Mouse (Mus musculus) heart, embryonic 14.5 days (tissue): Measurements from ENCODE around the gene Bex6. TPM values are rescaled to one million over a fixed set of nuclear protein-coding genes. Genes with fewer than 3 reads are reported as not detected.

ENCODE experiments used
- ATAC-seq: fragments of 200-750 bp; cut with Nextera tagmentation; 2 replicates; pipeline ENCODE4 v1.8.0; 2017; ENCODE audit warnings: low read depth, moderate TSS enrichment; ENCODE audit not compliant: insufficient number of reproducible peaks, insufficient read depth, low FRiP score
- H3K27ac ChIP-seq, 2 experiments: fragments of 200-500 bp in 1 of 2; fragments of 300-500 bp in 1 of 2; sonication (generic) in 1 of 2; replicated peaks in 1 of 2; 2 replicates each; pipeline ENCODE4 v1.5.1; 2012 to 2014; ENCODE audit warnings: low read depth in 2 of 2, low read length in 2 of 2, control low read depth in 1 of 2, mild to moderate bottlenecking in 1 of 2, mixed read lengths in 1 of 2; ENCODE audit not compliant: control insufficient read depth in 1 of 2, insufficient read depth in 1 of 2
- H3K27me3 ChIP-seq: fragments of 300-500 bp; sonication (generic); 2 replicates; pipeline ENCODE4 v1.6.1; 2014; ENCODE audit warnings: mild to moderate bottlenecking, low read length, control low read depth; ENCODE audit not compliant: control insufficient read depth, insufficient read depth
- H3K36me3 ChIP-seq: fragments of 300-500 bp; sonication (generic); 2 replicates; pipeline ENCODE4 v1.6.1; 2014; ENCODE audit warnings: mild to moderate bottlenecking, control low read depth, low read length, mixed read lengths; ENCODE audit not compliant: control insufficient read depth, insufficient read depth
- H3K4me1 ChIP-seq, 2 experiments: fragments of 200-500 bp in 1 of 2; fragments of 300-500 bp in 1 of 2; sonication (generic) in 1 of 2; 2 replicates each; pipeline ENCODE4 v1.6.1; 2012 to 2014; ENCODE audit warnings: low read length in 2 of 2, control low read depth in 1 of 2, mixed read lengths in 1 of 2; ENCODE audit not compliant: control insufficient read depth in 2 of 2, insufficient read depth in 2 of 2
- H3K4me2 ChIP-seq: fragments of 300-500 bp; sonication (generic); 2 replicates; pipeline ENCODE4 v1.6.1; 2014; ENCODE audit warnings: mild to moderate bottlenecking, low read length
- H3K4me3 ChIP-seq, 2 experiments: fragments of 200-500 bp in 1 of 2; fragments of 300-500 bp in 1 of 2; sonication (generic) in 1 of 2; 2 replicates each; pipeline ENCODE4 v1.5.1; 2012 to 2014; ENCODE audit warnings: low read length in 2 of 2, mild to moderate bottlenecking in 2 of 2, control low read depth in 1 of 2, low read depth in 1 of 2, moderate library complexity in 1 of 2; ENCODE audit not compliant: control insufficient read depth in 1 of 2, insufficient read depth in 1 of 2
- H3K9ac ChIP-seq: fragments of 300-500 bp; sonication (generic); 2 replicates; pipeline ENCODE4 v1.6.1; 2014; ENCODE audit warnings: mild to moderate bottlenecking, low read length
- H3K9me3 ChIP-seq: fragments of 300-500 bp; sonication (generic); 2 replicates; pipeline ENCODE4 v1.6.1; 2016; ENCODE audit warnings: low read length, control low read depth; ENCODE audit not compliant: control insufficient read depth
- WGBS: fragments of 180-500 bp; shearing (Covaris S2); extraction: QIAGEN DNeasy Blood & Tissue Kit; methylation state at CpG from one replicate; pipeline ENCODE4 v1.1.7; 2014; 5-methylcytosine and 5-hydroxymethylcytosine counted together
- polyA plus RNA-seq: library from polyadenylated mRNA; unstranded; fragments of >200 nt; fragmentation: Nextera tagmentation; extraction: Ambion mirVana; gene quantifications from 2 replicates; pipeline ENCODE4 v1.2.1, GENCODE M21; 2014

Gene Bex6
- polyA plus RNA-seq, 1 experiment from 2014 or later: not detected

- H3K4me1 ChIP-seq: peaks cover 2 to 4% of the 10 kb centered on the region in 2 experiments; a peak in 1 of 4 replicates
- no peak for ATAC-seq
- H3K36me3 ChIP-seq: no peaks in the 10 kb centered on the region
- no peak overlapping the region for H3K27ac ChIP-seq
- no peaks in the 10 kb centered on the region for H3K27me3 ChIP-seq
- H3K4me2 ChIP-seq: no peak overlapping the region
- no peak overlapping the region for H3K9ac ChIP-seq
- H3K4me3 ChIP-seq: no peak overlapping the region
- WGBS: 84% methylated on average over 8 of the region's 8 CpGs
- H3K9me3 ChIP-seq: no peaks in the 10 kb centered on the region
Observed at GRCm38 (mm10) chr16:32174340-32175005, 5.2 kb upstream of the Bex6 start.

GRCm38 (mm10) chr16:32175029-32175428 lies 4.6 kb upstream of the Bex6 start:
- peaks cover 2 to 4% of the 10 kb centered on the region in 2 experiments; a peak in 1 of 4 replicates for H3K4me1 ChIP-seq
- no peak overlapping the region for H3K4me3 ChIP-seq
- H3K9me3 ChIP-seq: no peaks in the 10 kb centered on the region
- ATAC-seq: no peak
- no peak overlapping the region for H3K9ac ChIP-seq
- H3K4me2 ChIP-seq: no peak overlapping the region
- H3K36me3 ChIP-seq: no peaks in the 10 kb centered on the region
- WGBS: 90% methylated on average over 4 of the region's 4 CpGs
- no peaks in the 10 kb centered on the region for H3K27me3 ChIP-seq
- H3K27ac ChIP-seq: no peak overlapping the region

- Histone ChIP-seq H3K4me2 (peak overlapping the region; percentile 44), H3K9ac (peak overlapping the region; percentile 41; the same call in 1 of the 2 replicates), H3K4me3 (no peak overlapping the region), H3K4me1 (peaks cover 2 to 4% of the 10 kb centered on the region in 2 experiments; a peak in 1 of 4 replicates), H3K36me3 (no peaks in the 10 kb centered on the region), H3K27me3 (no peaks in the 10 kb centered on the region), H3K27ac (peak overlapping the region; percentile 18 to 72; a peak in 3 of 4 replicates), H3K9me3 (no peaks in the 10 kb centered on the region)
- 45% methylated on average over 18 of the region's 18 CpGs for WGBS
- no peak for ATAC-seq
Observed at GRCm38 (mm10) chr16:32176896-32177686, 2.5 kb upstream of the Bex6 start.

GRCm38 (mm10) chr16:32186056-32186455 lies 6.4 kb downstream of the Bex6 start:
- Histone ChIP-seq H3K27ac (no peak overlapping the region), H3K4me2 (no peak overlapping the region), H3K9me3 (no peaks in the 10 kb centered on the region), H3K4me1 (peaks cover 3% of the 10 kb centered on the region in 2 experiments; a peak in 2 of 4 replicates), H3K4me3 (no peak overlapping the region), H3K9ac (no peak overlapping the region), H3K27me3 (no peaks in the 10 kb centered on the region), H3K36me3 (no peaks in the 10 kb centered on the region)
- ATAC-seq: no peak
- WGBS: 92% methylated on average over 5 of the region's 5 CpGs

GRCm38 (mm10) chr16:32189109-32189508 lies 9.5 kb downstream of the Bex6 start:
- WGBS: 48% methylated on average over 6 of the region's 6 CpGs
- Histone ChIP-seq H3K27ac (no peak overlapping the region), H3K4me2 (no peak overlapping the region), H3K4me3 (no peak overlapping the region), H3K4me1 (peaks cover 3% of the 10 kb centered on the region in 2 experiments; a peak in 2 of 4 replicates), H3K36me3 (no peaks in the 10 kb centered on the region), H3K9me3 (0 out of 2 replicates have a peak, but pooled peaks cover 3% of the 10 kb centered on the region), H3K9ac (no peak overlapping the region), H3K27me3 (no peaks in the 10 kb centered on the region)
- no peak for ATAC-seq

GRCm38 (mm10) chr16:32190011-32190441 lies 10.4 kb downstream of the Bex6 start:
- Histone ChIP-seq H3K27me3 (no peaks in the 10 kb centered on the region), H3K9me3 (0 out of 2 replicates have a peak, but pooled peaks cover 3% of the 10 kb centered on the region), H3K36me3 (no peaks in the 10 kb centered on the region), H3K9ac (no peak overlapping the region; the same call in 1 of the 2 replicates), H3K27ac (no peak overlapping the region), H3K4me3 (no peak overlapping the region), H3K4me1 (peaks cover 3% of the 10 kb centered on the region in 2 experiments; a peak in 2 of 4 replicates), H3K4me2 (0 out of 2 replicates have a peak overlapping the region, but pooled peaks have one; percentile 36)
- ATAC-seq: no peak
- 44% methylated on average over 12 of the region's 12 CpGs for WGBS

- H3K4me1 ChIP-seq: no peaks in the 10 kb centered on the region
- H3K9ac ChIP-seq: no peak overlapping the region; the same call in 1 of the 2 replicates
- peak overlapping the region in 1 of 2 experiments; percentile 7; a peak in 1 of 4 replicates for H3K4me3 ChIP-seq
- no peak for ATAC-seq
- 69% methylated on average over 21 of the region's 21 CpGs for WGBS
- no peaks in the 10 kb centered on the region for H3K36me3 ChIP-seq
- no peaks in the 10 kb centered on the region for H3K9me3 ChIP-seq
- H3K4me2 ChIP-seq: no peak overlapping the region
- no peaks in the 10 kb centered on the region for H3K27me3 ChIP-seq
- H3K27ac ChIP-seq: peak overlapping the region; percentile 14 to 67; a peak in 3 of 4 replicates
Observed at GRCm38 (mm10) chr16:32200256-32201003, 20.8 kb downstream of the Bex6 start.
